Mouse (Mus musculus) heart, embryonic 14.5 days (tissue): ENCODE data around the gene Hsd17b12. TPM values are rescaled to one million over a fixed set of nuclear protein-coding genes. Genes with fewer than 3 reads are reported as not detected.

Experiments
- ATAC-seq: fragments of 200-750 bp; cut with Nextera tagmentation; 2 replicates; pipeline ENCODE4 v1.8.0; 2017; ENCODE audit warnings: low read depth, moderate TSS enrichment; ENCODE audit not compliant: insufficient number of reproducible peaks, insufficient read depth, low FRiP score
- H3K27ac ChIP-seq, 2 experiments: fragments of 200-500 bp in 1 of 2; fragments of 300-500 bp in 1 of 2; sonication (generic) in 1 of 2; replicated peaks in 1 of 2; 2 replicates each; pipeline ENCODE4 v1.5.1; 2012 to 2014; ENCODE audit warnings: low read depth in 2 of 2, low read length in 2 of 2, control low read depth in 1 of 2, mild to moderate bottlenecking in 1 of 2, mixed read lengths in 1 of 2; ENCODE audit not compliant: control insufficient read depth in 1 of 2, insufficient read depth in 1 of 2
- H3K27me3 ChIP-seq: fragments of 300-500 bp; sonication (generic); 2 replicates; pipeline ENCODE4 v1.6.1; 2014; ENCODE audit warnings: mild to moderate bottlenecking, low read length, control low read depth; ENCODE audit not compliant: control insufficient read depth, insufficient read depth
- H3K36me3 ChIP-seq: fragments of 300-500 bp; sonication (generic); 2 replicates; pipeline ENCODE4 v1.6.1; 2014; ENCODE audit warnings: mild to moderate bottlenecking, control low read depth, low read length, mixed read lengths; ENCODE audit not compliant: control insufficient read depth, insufficient read depth
- H3K4me1 ChIP-seq, 2 experiments: fragments of 200-500 bp in 1 of 2; fragments of 300-500 bp in 1 of 2; sonication (generic) in 1 of 2; 2 replicates each; pipeline ENCODE4 v1.6.1; 2012 to 2014; ENCODE audit warnings: low read length in 2 of 2, control low read depth in 1 of 2, mixed read lengths in 1 of 2; ENCODE audit not compliant: control insufficient read depth in 2 of 2, insufficient read depth in 2 of 2
- H3K4me2 ChIP-seq: fragments of 300-500 bp; sonication (generic); 2 replicates; pipeline ENCODE4 v1.6.1; 2014; ENCODE audit warnings: mild to moderate bottlenecking, low read length
- H3K4me3 ChIP-seq, 2 experiments: fragments of 200-500 bp in 1 of 2; fragments of 300-500 bp in 1 of 2; sonication (generic) in 1 of 2; 2 replicates each; pipeline ENCODE4 v1.5.1; 2012 to 2014; ENCODE audit warnings: low read length in 2 of 2, mild to moderate bottlenecking in 2 of 2, control low read depth in 1 of 2, low read depth in 1 of 2, moderate library complexity in 1 of 2; ENCODE audit not compliant: control insufficient read depth in 1 of 2, insufficient read depth in 1 of 2
- H3K9ac ChIP-seq: fragments of 300-500 bp; sonication (generic); 2 replicates; pipeline ENCODE4 v1.6.1; 2014; ENCODE audit warnings: mild to moderate bottlenecking, low read length
- H3K9me3 ChIP-seq: fragments of 300-500 bp; sonication (generic); 2 replicates; pipeline ENCODE4 v1.6.1; 2016; ENCODE audit warnings: low read length, control low read depth; ENCODE audit not compliant: control insufficient read depth
- WGBS: fragments of 180-500 bp; shearing (Covaris S2); extraction: QIAGEN DNeasy Blood & Tissue Kit; methylation state at CpG from one replicate; pipeline ENCODE4 v1.1.7; 2014; 5-methylcytosine and 5-hydroxymethylcytosine counted together
- polyA plus RNA-seq: library from polyadenylated mRNA; unstranded; fragments of >200 nt; fragmentation: Nextera tagmentation; extraction: Ambion mirVana; gene quantifications from 2 replicates; pipeline ENCODE4 v1.2.1, GENCODE M21; 2014

Hsd17b12 gene
- polyA plus RNA-seq, result 57.5 and 61.5 TPM in 2 replicates

GRCm38 (mm10) chr2:94157592-94158519 is at the start of gene Hsd17b12:
Gene Hsd17b12, minus strand, starts transcription at chr2:94157964.
- Histone ChIP-seq H3K4me2 (peak within 1 kb of the TSS; percentile 66), H3K9ac (peak within 1 kb of the TSS; percentile 93), H3K4me3 (peak within 1 kb of the TSS; percentile 86 to 93), H3K27me3 (no peaks in the 10 kb centered on the region), H3K4me1 (peaks cover 8 to 27% of the 10 kb centered on the region in 2 experiments), H3K36me3 (no peaks in the 10 kb centered on the region), H3K27ac (peak within 1 kb of the TSS; percentile 91 to 97), H3K9me3 (no peaks in the 10 kb centered on the region)
- WGBS, result under 1% methylated on average over 69 of the region's 69 CpGs
- ATAC-seq, result peak; percentile 100

GRCm38 (mm10) chr2:94184906-94185305 is 27.1 kb upstream of the Hsd17b12 start:
- no peaks in the 10 kb centered on the region for H3K36me3 ChIP-seq
- H3K9ac ChIP-seq, result no peak overlapping the region
- ATAC-seq, result no peak
- H3K27me3 ChIP-seq, result peaks cover 5% of the 10 kb centered on the region; the same call in 1 of the 2 replicates
- no peak overlapping the region for H3K4me3 ChIP-seq
- no peak overlapping the region for H3K27ac ChIP-seq
- H3K9me3 ChIP-seq, result no peaks in the 10 kb centered on the region
- WGBS, result 76% methylated on average over 2 of the region's 2 CpGs
- H3K4me2 ChIP-seq, result no peak overlapping the region
- no peaks in the 10 kb centered on the region for H3K4me1 ChIP-seq

- 34% methylated on average over 6 of the region's 6 CpGs for WGBS
- H3K36me3 ChIP-seq, result no peaks in the 10 kb centered on the region
- no peak overlapping the region for H3K27ac ChIP-seq
- H3K27me3 ChIP-seq, result peaks cover 5% of the 10 kb centered on the region; the same call in 1 of the 2 replicates
- no peak overlapping the region for H3K4me2 ChIP-seq
- no peaks in the 10 kb centered on the region for H3K4me1 ChIP-seq
- no peaks in the 10 kb centered on the region for H3K9me3 ChIP-seq
- no peak for ATAC-seq
- H3K9ac ChIP-seq, result no peak overlapping the region
- H3K4me3 ChIP-seq, result no peak overlapping the region
These were observed 26.4 kb upstream of the Hsd17b12 start for GRCm38 (mm10) chr2:94184142-94184541.

GRCm38 (mm10) chr2:94179030-94179407 is 21.3 kb upstream of the Hsd17b12 start:
- Histone ChIP-seq H3K4me2 (peak overlapping the region; percentile 85), H3K4me3 (peak overlapping the region; percentile 96 to 99; a peak in 3 of 4 replicates), H3K9ac (peak overlapping the region; percentile 99), H3K27me3 (no peaks in the 10 kb centered on the region), H3K9me3 (no peaks in the 10 kb centered on the region), H3K27ac (no peak overlapping the region), H3K4me1 (peaks cover 0 to 10% of the 10 kb centered on the region in 2 experiments; a peak in 2 of 4 replicates), H3K36me3 (no peaks in the 10 kb centered on the region)
- 1% methylated on average over 3 of the region's 3 CpGs for WGBS
- ATAC-seq, result no peak

- no peaks in the 10 kb centered on the region for H3K36me3 ChIP-seq
- peak overlapping the region; percentile 99 for H3K9ac ChIP-seq
- peak overlapping the region; percentile 96 to 99 for H3K4me3 ChIP-seq
- 2% methylated on average over 22 of the region's 22 CpGs for whole genome bisulfite sequencing
- H3K27me3 ChIP-seq, result no peaks in the 10 kb centered on the region
- H3K4me2 ChIP-seq, result peak overlapping the region; percentile 85
- peak; percentile 91 for ATAC-seq
- H3K9me3 ChIP-seq, result no peaks in the 10 kb centered on the region
- H3K27ac ChIP-seq, result peak overlapping the region in 1 of 2 experiments; percentile 28; a peak in 1 of 4 replicates
- peaks cover 0 to 10% of the 10 kb centered on the region in 2 experiments; a peak in 2 of 4 replicates for H3K4me1 ChIP-seq
These were observed 20.7 kb upstream of the Hsd17b12 start for GRCm38 (mm10) chr2:94178321-94179029.

GRCm38 (mm10) chr2:94177294-94177693 is 19.5 kb upstream of the Hsd17b12 start:
- Histone ChIP-seq H3K27me3 (no peaks in the 10 kb centered on the region), H3K27ac (no peak overlapping the region), H3K9me3 (no peaks in the 10 kb centered on the region), H3K4me3 (peak overlapping the region in 1 of 2 experiments; percentile 99; a peak in 1 of 4 replicates), H3K36me3 (no peaks in the 10 kb centered on the region), H3K9ac (peak overlapping the region; percentile 99; the same call in 1 of the 2 replicates), H3K4me1 (peaks cover 0 to 10% of the 10 kb centered on the region in 2 experiments; a peak in 2 of 4 replicates), H3K4me2 (no peak overlapping the region)
- no peak for ATAC-seq
- whole genome bisulfite sequencing, result 83% methylated on average over 6 of the region's 6 CpGs

GRCm38 (mm10) chr2:94176381-94176780 is 18.6 kb upstream of the Hsd17b12 start:
- Histone ChIP-seq H3K4me1 (peaks cover 0 to 10% of the 10 kb centered on the region in 2 experiments; a peak in 2 of 4 replicates), H3K27me3 (no peaks in the 10 kb centered on the region), H3K9me3 (no peaks in the 10 kb centered on the region), H3K9ac (no peak overlapping the region), H3K27ac (no peak overlapping the region), H3K36me3 (0 out of 2 replicates have a peak, but pooled peaks cover 3% of the 10 kb centered on the region), H3K4me3 (no peak overlapping the region), H3K4me2 (no peak overlapping the region)
- WGBS, result 93% methylated on average over 3 of the region's 3 CpGs
- ATAC-seq, result no peak
